Mouse (Mus musculus): ENCODE measurements around the gene Tanc1. TPM values are rescaled to one million over a fixed set of nuclear protein-coding genes. Genes with fewer than 3 reads are reported as not detected.

The Tanc1 gene
- polyA plus RNA-seq (2015; fragmentation: Nextera tagmentation; extraction: Ambion mirVana) = 4.9 and 6.0 TPM in 2 replicates

GRCm38 (mm10) chr2:59611831-59612732 lies at the start of gene Tanc1:
Tanc1 (plus strand) TSS chr2:59612042.

GRCm38 (mm10) chr2:59881831-59882741 lies 270.2 kb downstream of the Tanc1 start, which contains the start of gene Wdsub1:
Wdsub1 (minus strand) TSS chr2:59882591.

Other genes starting within 250 kb of the Tanc1 start
- gene Dapl1, start 127.4 kb upstream of the Tanc1 start, polyA plus RNA-seq (2015; fragmentation: Nextera tagmentation; extraction: Ambion mirVana) = 4.8 and 14.5 TPM in 2 replicates

Measured in neural tube, postnatal 0 days (tissue).